Mouse (Mus musculus) ES-E14 (cell line): ENCODE data around the gene Fam213a.

ENCODE experiments used
- ZC3H11A ChIP-seq: IDR thresholded peaks from 2 replicates; pipeline ENCODE4 v1.6.1; 2012; ENCODE audit warnings: low read depth, mild to moderate bottlenecking, inconsistent platforms, low read length, borderline replicate concordance
- ZNF384 ChIP-seq: IDR thresholded peaks from 2 replicates; pipeline ENCODE4 v1.6.1; 2012; ENCODE audit warnings: low read depth, low read length, inconsistent platforms

DNA sequence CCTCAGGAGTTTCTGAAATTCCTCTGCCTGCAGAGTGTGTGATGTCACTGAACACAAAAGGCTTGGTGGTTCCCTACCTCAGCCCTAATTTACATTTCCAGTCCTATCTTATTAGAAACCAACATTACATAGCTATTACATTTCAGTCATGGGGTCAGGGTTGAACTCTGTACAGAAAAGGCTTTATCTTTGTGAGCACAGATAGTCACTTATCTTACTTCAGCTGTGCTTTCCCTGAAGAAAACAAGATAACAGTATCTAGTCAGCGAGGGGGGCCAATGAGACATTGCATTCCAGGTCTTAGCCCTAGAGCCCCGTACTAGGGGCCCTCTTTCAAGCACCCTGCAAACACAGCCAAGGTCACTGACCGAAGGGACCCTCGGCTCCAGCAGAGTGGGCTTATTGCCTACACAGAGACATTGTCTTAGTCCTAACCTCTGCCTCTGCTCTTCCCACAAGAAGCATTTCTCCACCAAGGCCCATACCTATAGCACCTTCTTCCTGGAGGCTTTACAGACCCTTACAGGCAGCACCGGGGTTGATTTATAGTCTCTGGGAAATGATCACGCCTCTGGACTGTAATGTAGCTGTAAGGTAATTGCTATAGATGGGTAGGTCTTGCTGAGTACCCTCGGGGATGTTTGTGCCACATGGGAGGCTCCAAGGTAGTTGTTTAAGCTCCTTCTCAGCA lies 12.2 kb upstream of the Fam213a start:
- TF ChIP-seq ZNF384 (no peak), ZC3H11A (no peak)
